Mouse (Mus musculus): ENCODE measurements around the gene Mphosph9. TPM values are rescaled to one million over a fixed set of nuclear protein-coding genes. Genes with fewer than 3 reads are reported as not detected.

The Mphosph9 gene
- total and polyA plus RNA-seq, 3 experiments, result 10.4 to 60.8 (median 10.9) TPM

DNA sequence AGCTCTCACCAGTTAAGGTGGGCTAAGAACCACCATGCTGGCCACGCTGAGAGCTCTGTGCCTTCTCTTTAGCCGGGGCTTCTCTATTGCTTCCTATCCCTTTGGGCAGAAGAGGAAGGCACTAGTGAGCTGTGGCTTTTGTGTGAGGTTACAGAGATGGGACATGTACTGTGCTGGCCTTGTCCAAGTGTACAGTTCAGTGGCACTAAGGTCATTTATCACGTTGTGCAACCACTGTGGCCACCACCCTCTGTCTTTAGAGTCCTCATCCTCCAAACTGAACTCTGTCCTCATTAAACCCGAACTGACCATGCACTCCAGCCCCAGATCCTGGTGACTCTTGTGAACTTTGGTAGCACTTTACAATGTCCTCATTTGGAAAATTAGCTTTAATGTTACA is 101.3 kb downstream of the Mphosph9 start:
- H3K4me1 ChIP-seq (ENCODE audit: control insufficient read depth in 1 of 2, insufficient read depth in 2 of 2, low read length in 2 of 2), result no peaks in the 10 kb centered on the region
- no peak overlapping the region for H3K27ac ChIP-seq (ENCODE audit: control insufficient read depth, low read depth, low read length)
- no peaks in the 10 kb centered on the region for H3K36me3 ChIP-seq (ENCODE audit: control insufficient read depth in 1 of 2, insufficient read depth in 2 of 2, low read length in 2 of 2)
- no peaks in the 10 kb centered on the region for H3K27me3 ChIP-seq (ENCODE audit: control insufficient read depth in 1 of 2, insufficient read depth in 2 of 2, low read length in 2 of 2)
- H3K9ac ChIP-seq (ENCODE audit: control insufficient read depth, low read depth, low read length, poor library complexity, severe bottlenecking), result no peak overlapping the region
- no peak for DNase-seq (ENCODE audit: low read depth, low spot score)
- H3K79me2 ChIP-seq (ENCODE audit: control insufficient read depth, insufficient read depth, low read length, poor library complexity), result no peaks in the 10 kb centered on the region
- no peak overlapping the region for H3K4me3 ChIP-seq (ENCODE audit: control insufficient read depth in 1 of 2, insufficient read depth in 1 of 2, low read depth in 2 of 2, low read length in 2 of 2)
- no peak for TF ChIP-seq ELF1 (IDR thresholded peaks at IDR 0.05; ENCODE audit: low read depth, low read length)
- no peaks in the 10 kb centered on the region for H3K9me3 ChIP-seq (replicated peaks; ENCODE audit: insufficient read depth, low read length)

DNA sequence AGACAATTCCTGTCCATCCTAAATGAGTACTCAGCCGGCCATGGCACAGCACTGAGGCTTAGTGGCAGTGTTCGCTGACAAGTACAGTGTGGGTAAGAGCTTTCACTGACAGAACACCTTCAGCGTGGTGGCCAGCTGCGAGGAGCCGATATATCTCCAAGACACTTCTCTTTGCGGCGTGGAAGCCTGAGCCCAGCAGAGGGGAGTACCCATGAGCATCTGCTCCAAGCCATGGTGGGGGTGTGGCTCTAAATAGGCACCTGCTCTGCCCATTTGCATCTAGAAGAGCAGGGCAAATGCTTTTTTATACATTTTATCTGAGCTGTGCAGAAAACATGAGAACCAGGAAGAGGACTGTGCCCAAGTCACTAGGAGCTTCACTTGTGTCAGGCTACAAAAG is 101.9 kb downstream of the Mphosph9 start:
- no peaks in the 10 kb centered on the region for H3K9me3 ChIP-seq (replicated peaks; ENCODE audit: insufficient read depth, low read length)
- no peak for DNase-seq (ENCODE audit: low read depth, low spot score)
- H3K4me3 ChIP-seq (ENCODE audit: control insufficient read depth in 1 of 2, insufficient read depth in 1 of 2, low read depth in 2 of 2, low read length in 2 of 2), result no peak overlapping the region
- no peaks in the 10 kb centered on the region for H3K36me3 ChIP-seq (ENCODE audit: control insufficient read depth in 1 of 2, insufficient read depth in 2 of 2, low read length in 2 of 2)
- H3K27ac ChIP-seq (ENCODE audit: control insufficient read depth, low read depth, low read length), result no peak overlapping the region
- no peak overlapping the region for H3K9ac ChIP-seq (ENCODE audit: control insufficient read depth, low read depth, low read length, poor library complexity, severe bottlenecking)
- no peaks in the 10 kb centered on the region for H3K4me1 ChIP-seq (ENCODE audit: control insufficient read depth in 1 of 2, insufficient read depth in 2 of 2, low read length in 2 of 2)
- TF ChIP-seq HCFC1 (IDR thresholded peaks at IDR 0.05; ENCODE audit: low read depth, low read length), result no peak
- TF ChIP-seq ZMIZ1 (IDR thresholded peaks at IDR 0.05; ENCODE audit: low read depth, low read length), result no peak
- no peak for TF ChIP-seq TAL1 (IDR thresholded peaks at IDR 0.05; ENCODE audit: low read length)
- no peak for TF ChIP-seq NELFE (IDR thresholded peaks at IDR 0.05; ENCODE audit: low read depth, low read length)
- no peak for TF ChIP-seq MAX (IDR thresholded peaks at IDR 0.05; ENCODE audit: low read length)
- TF ChIP-seq MYC (IDR thresholded peaks at IDR 0.05; ENCODE audit: low read depth, low read length), result no peak
- TF ChIP-seq ETS1 (IDR thresholded peaks at IDR 0.05; ENCODE audit: low read depth, low read length), result no peak
- no peak for TF ChIP-seq TBP (IDR thresholded peaks at IDR 0.05; ENCODE audit: low read depth, low read length)
- TF ChIP-seq RCOR1 (IDR thresholded peaks at IDR 0.05; ENCODE audit: low read depth, low read length), result no peak
- TF ChIP-seq GABPA (IDR thresholded peaks at IDR 0.05; ENCODE audit: low read depth, low read length), result no peak
- TF ChIP-seq MAFK (IDR thresholded peaks at IDR 0.05; ENCODE audit: borderline replicate concordance, low read depth, low read length), result no peak
- TF ChIP-seq EP300 (IDR thresholded peaks at IDR 0.05; ENCODE audit: low read depth in 1 of 2, low read length in 2 of 2), result no peak
- TF ChIP-seq POLR2AphosphoS2 (IDR thresholded peaks at IDR 0.05; ENCODE audit: low read length), result no peak
- no peak for TF ChIP-seq MXI1 (IDR thresholded peaks at IDR 0.05; ENCODE audit: low read depth, low read length)
- TF ChIP-seq GATA1 (IDR thresholded peaks at IDR 0.05; ENCODE audit: low read depth, low read length), result no peak
- no peak for TF ChIP-seq CHD2 (IDR thresholded peaks at IDR 0.05; ENCODE audit: low read length)
- H3K79me2 ChIP-seq (ENCODE audit: control insufficient read depth, insufficient read depth, low read length, poor library complexity), result no peaks in the 10 kb centered on the region
- no peaks in the 10 kb centered on the region for H3K27me3 ChIP-seq (ENCODE audit: control insufficient read depth in 1 of 2, insufficient read depth in 2 of 2, low read length in 2 of 2)

Measured in MEL (cell line).